Mouse (Mus musculus): ENCODE measurements around the gene Bid. TPM values are rescaled to one million over a fixed set of nuclear protein-coding genes. Genes with fewer than 3 reads are reported as not detected.

Bid gene
- polyA plus RNA-seq, 1 experiment from 2014 or later, result 8.4 TPM

- ATAC-seq (no peak), DNase-seq (ENCODE audit: low spot score) (no peak)
- H3K27ac ChIP-seq (ENCODE audit: low read length), result no peak overlapping the region
- TF ChIP-seq EP300 (IDR thresholded peaks at IDR 0.05), result no peak
- TF ChIP-seq CTCF (IDR thresholded peaks at IDR 0.05), result no peak
- 91% methylated on average over 5 of the region's 5 CpGs for WGBS
- H3K9me3 ChIP-seq (ENCODE audit: low read length), result no peaks in the 10 kb centered on the region
- no peaks in the 10 kb centered on the region for H3K27me3 ChIP-seq (replicated peaks; ENCODE audit: insufficient read depth, low read length)
- no peaks in the 10 kb centered on the region for H3K4me1 ChIP-seq (ENCODE audit: insufficient read depth, low read depth, low read length)
- no peak overlapping the region for H3K9ac ChIP-seq (replicated peaks; ENCODE audit: low read depth)
- no peaks in the 10 kb centered on the region; the same call in none of the 2 replicates for H3K36me3 ChIP-seq (ENCODE audit: insufficient read depth, low read length)
- no peak overlapping the region for H3K4me3 ChIP-seq (ENCODE audit: low read depth, low read length)
- no peak overlapping the region for H3K4me2 ChIP-seq (replicated peaks; ENCODE audit: low read depth, low read length)
Observed at GRCm38 (mm10) chr6:120943964-120944363, 27.3 kb upstream of the Bid start.

GRCm38 (mm10) chr6:120943551-120943950 is 26.9 kb upstream of the Bid start:
- no peak overlapping the region for H3K9ac ChIP-seq (replicated peaks; ENCODE audit: low read depth)
- H3K9me3 ChIP-seq (ENCODE audit: low read length), result no peaks in the 10 kb centered on the region
- no peaks in the 10 kb centered on the region for H3K4me1 ChIP-seq (ENCODE audit: insufficient read depth, low read depth, low read length)
- H3K27ac ChIP-seq (ENCODE audit: low read length), result no peak overlapping the region
- ATAC-seq, result no peak
- H3K4me2 ChIP-seq (replicated peaks; ENCODE audit: low read depth, low read length), result no peak overlapping the region
- no peaks in the 10 kb centered on the region; the same call in none of the 2 replicates for H3K36me3 ChIP-seq (ENCODE audit: insufficient read depth, low read length)
- DNase-seq (ENCODE audit: low spot score), result no peak
- WGBS, result 58% methylated on average over 10 of the region's 10 CpGs
- no peaks in the 10 kb centered on the region for H3K27me3 ChIP-seq (replicated peaks; ENCODE audit: insufficient read depth, low read length)
- TF ChIP-seq EP300 (IDR thresholded peaks at IDR 0.05), result no peak
- no peak for TF ChIP-seq CTCF (IDR thresholded peaks at IDR 0.05)
- no peak overlapping the region for H3K4me3 ChIP-seq (ENCODE audit: low read depth, low read length)

- H3K36me3 ChIP-seq (ENCODE audit: insufficient read depth, low read length), result no peaks in the 10 kb centered on the region; the same call in 1 of the 2 replicates
- H3K27me3 ChIP-seq (replicated peaks; ENCODE audit: insufficient read depth, low read length), result no peaks in the 10 kb centered on the region
- 72% methylated on average over 2 of the region's 2 CpGs for WGBS
- no peak for TF ChIP-seq EP300 (IDR thresholded peaks at IDR 0.05)
- TF ChIP-seq CTCF (IDR thresholded peaks at IDR 0.05), result no peak
- no peak overlapping the region for H3K9ac ChIP-seq (replicated peaks; ENCODE audit: low read depth)
- ATAC-seq (no peak), DNase-seq (ENCODE audit: low spot score) (no peak)
- H3K4me3 ChIP-seq (ENCODE audit: low read depth, low read length), result no peak overlapping the region
- H3K4me1 ChIP-seq (ENCODE audit: insufficient read depth, low read depth, low read length), result no peaks in the 10 kb centered on the region
- H3K27ac ChIP-seq (ENCODE audit: low read length), result no peak overlapping the region
- H3K4me2 ChIP-seq (replicated peaks; ENCODE audit: low read depth, low read length), result no peak overlapping the region
- H3K9me3 ChIP-seq (ENCODE audit: low read length), result no peaks in the 10 kb centered on the region
Observed at GRCm38 (mm10) chr6:120943079-120943478, 26.4 kb upstream of the Bid start.

GRCm38 (mm10) chr6:120941575-120941974 is 24.9 kb upstream of the Bid start:
- H3K4me2 ChIP-seq (replicated peaks; ENCODE audit: low read depth, low read length), result no peak overlapping the region
- H3K27ac ChIP-seq (ENCODE audit: low read length), result no peak overlapping the region
- H3K4me3 ChIP-seq (ENCODE audit: low read depth, low read length), result no peak overlapping the region
- H3K36me3 ChIP-seq (ENCODE audit: insufficient read depth, low read length), result no peaks in the 10 kb centered on the region; the same call in 1 of the 2 replicates
- DNase-seq (ENCODE audit: low spot score) (no peak), ATAC-seq (no peak)
- no peaks in the 10 kb centered on the region for H3K9me3 ChIP-seq (ENCODE audit: low read length)
- H3K9ac ChIP-seq (replicated peaks; ENCODE audit: low read depth), result no peak overlapping the region
- TF ChIP-seq EP300 (IDR thresholded peaks at IDR 0.05) (no peak), CTCF (IDR thresholded peaks at IDR 0.05) (no peak)
- 94% methylated on average over 13 of the region's 13 CpGs for WGBS
- no peaks in the 10 kb centered on the region for H3K4me1 ChIP-seq (ENCODE audit: insufficient read depth, low read depth, low read length)
- H3K27me3 ChIP-seq (replicated peaks; ENCODE audit: insufficient read depth, low read length), result no peaks in the 10 kb centered on the region

GRCm38 (mm10) chr6:120941084-120941481 is 24.4 kb upstream of the Bid start:
- TF ChIP-seq EP300 (IDR thresholded peaks at IDR 0.05) (no peak), CTCF (IDR thresholded peaks at IDR 0.05) (no peak)
- H3K9me3 ChIP-seq (ENCODE audit: low read length), result no peaks in the 10 kb centered on the region
- no peaks in the 10 kb centered on the region for H3K4me1 ChIP-seq (ENCODE audit: insufficient read depth, low read depth, low read length)
- no peak overlapping the region for H3K4me2 ChIP-seq (replicated peaks; ENCODE audit: low read depth, low read length)
- no peaks in the 10 kb centered on the region; the same call in 1 of the 2 replicates for H3K36me3 ChIP-seq (ENCODE audit: insufficient read depth, low read length)
- H3K4me3 ChIP-seq (ENCODE audit: low read depth, low read length), result no peak overlapping the region
- DNase-seq (ENCODE audit: low spot score) (no peak), ATAC-seq (no peak)
- no peak overlapping the region for H3K9ac ChIP-seq (replicated peaks; ENCODE audit: low read depth)
- H3K27ac ChIP-seq (ENCODE audit: low read length), result no peak overlapping the region
- no peaks in the 10 kb centered on the region for H3K27me3 ChIP-seq (replicated peaks; ENCODE audit: insufficient read depth, low read length)
- 89% methylated on average over 7 of the region's 7 CpGs for WGBS

GRCm38 (mm10) chr6:120940446-120941083 is 23.9 kb upstream of the Bid start:
- Histone ChIP-seq H3K27ac (ENCODE audit: low read length) (no peak overlapping the region), H3K4me1 (ENCODE audit: insufficient read depth, low read depth, low read length) (no peaks in the 10 kb centered on the region), H3K36me3 (ENCODE audit: insufficient read depth, low read length) (no peaks in the 10 kb centered on the region; the same call in 1 of the 2 replicates), H3K9ac (replicated peaks; ENCODE audit: low read depth) (no peak overlapping the region), H3K27me3 (replicated peaks; ENCODE audit: insufficient read depth, low read length) (no peaks in the 10 kb centered on the region), H3K9me3 (ENCODE audit: low read length) (no peaks in the 10 kb centered on the region), H3K4me3 (ENCODE audit: low read depth, low read length) (no peak overlapping the region), H3K4me2 (replicated peaks; ENCODE audit: low read depth, low read length) (no peak overlapping the region)
- TF ChIP-seq EP300 (IDR thresholded peaks at IDR 0.05) (no peak), CTCF (IDR thresholded peaks at IDR 0.05) (no peak)
- ATAC-seq (no peak), DNase-seq (ENCODE audit: low spot score) (no peak)
- 86% methylated on average over 7 of the region's 7 CpGs for WGBS
